Mouse (Mus musculus) heart, postnatal 0 days (tissue): ENCODE results near the gene Grik4. TPM values are rescaled to one million over a fixed set of nuclear protein-coding genes. Genes with fewer than 3 reads are reported as not detected.

Experiments used
- ATAC-seq: fragments of 200-750 bp; cut with Nextera tagmentation; 2 replicates; pipeline ENCODE4 v1.8.0; 2017; ENCODE audit warnings: low read depth, moderate number of reproducible peaks, moderate library complexity; ENCODE audit not compliant: insufficient read depth
- DNase-seq: peaks from one replicate; pipeline ENCODE4 v3.0.0-alpha.2; 2016; ENCODE audit warnings: low spot score
- H3K27ac ChIP-seq: fragments of 300-500 bp; sonication (generic); 2 replicates; pipeline ENCODE4 v1.5.1; 2014; ENCODE audit warnings: low read depth, mild to moderate bottlenecking
- H3K27me3 ChIP-seq: fragments of 300-500 bp; sonication (generic); 2 replicates; pipeline ENCODE4 v1.6.1; 2014; ENCODE audit warnings: low read length, mixed read lengths; ENCODE audit not compliant: control insufficient read depth, insufficient read depth
- H3K36me3 ChIP-seq: fragments of 300-500 bp; sonication (generic); replicated peaks from 2 replicates; pipeline ENCODE4 v1.6.1; 2014; ENCODE audit warnings: low read length, mixed read lengths; ENCODE audit not compliant: control insufficient read depth, insufficient read depth
- H3K4me1 ChIP-seq: fragments of 300-500 bp; sonication (generic); 2 replicates; pipeline ENCODE4 v1.6.1; 2014; ENCODE audit warnings: antibody characterized with exemption; ENCODE audit not compliant: control insufficient read depth, insufficient read depth
- H3K4me2 ChIP-seq: fragments of 300-500 bp; sonication (generic); 2 replicates; pipeline ENCODE4 v1.6.1; 2014; ENCODE audit warnings: low read depth, mild to moderate bottlenecking, low read length, moderate library complexity
- H3K4me3 ChIP-seq: fragments of 300-500 bp; sonication (generic); 2 replicates; pipeline ENCODE4 v1.5.1; 2014; ENCODE audit warnings: low read depth, low read length
- H3K9ac ChIP-seq: fragments of 300-500 bp; sonication (generic); replicated peaks from 2 replicates; pipeline ENCODE4 v1.6.1; 2014; ENCODE audit warnings: low read depth, low read length, mixed read lengths
- H3K9me3 ChIP-seq: fragments of 300-500 bp; sonication (generic); replicated peaks from 2 replicates; pipeline ENCODE4 v1.6.1; 2016; ENCODE audit warnings: low read length; ENCODE audit not compliant: control insufficient read depth
- CTCF ChIP-seq: IDR thresholded peaks from 2 replicates; pipeline ENCODE4 v1.5.1; 2016; ENCODE audit warnings: antibody characterized with exemption, control low read depth, low read depth
- EP300 ChIP-seq: IDR thresholded peaks from 2 replicates; pipeline ENCODE4 v1.6.1; 2016; ENCODE audit warnings: antibody characterized with exemption, low read depth
- WGBS: fragments of 180-500 bp; shearing (Covaris S2); extraction: QIAGEN DNeasy Blood & Tissue Kit; methylation state at CpG from one replicate; pipeline ENCODE4 v1.1.7; 2014; 5-methylcytosine and 5-hydroxymethylcytosine counted together
- polyA plus RNA-seq: library from polyadenylated mRNA; unstranded; fragments of >200 nt; fragmentation: Nextera tagmentation; extraction: Ambion mirVana; gene quantifications from 2 replicates; pipeline ENCODE4 v1.2.1, GENCODE M21; 2015
- total RNA-seq: library from RNA; depleted of rRNA; stranded (reverse); fragments of >200 nt; gene quantifications from 2 replicates; pipeline ENCODE4 v1.2.3, GENCODE M21; 2014; ENCODE audit warnings: low replicate concordance

Gene Grik4
- total and polyA plus RNA-seq, 2 experiments from 2014 or later, result 0.03 TPM; not detected in 1

- Histone ChIP-seq H3K4me3 (no peak overlapping the region), H3K27ac (no peak overlapping the region), H3K36me3 (no peaks in the 10 kb centered on the region), H3K9ac (no peak overlapping the region), H3K9me3 (no peaks in the 10 kb centered on the region), H3K27me3 (peaks cover 38% of the 10 kb centered on the region), H3K4me1 (no peaks in the 10 kb centered on the region), H3K4me2 (no peak overlapping the region)
- 73% methylated on average over 8 of the region's 8 CpGs for WGBS
- TF ChIP-seq CTCF, result no peak
- TF ChIP-seq EP300, result no peak
- no peak for DNase-seq
- no peak for ATAC-seq
Observed at GRCm38 (mm10) chr9:42777913-42778312, 166.4 kb downstream of the Grik4 start.

GRCm38 (mm10) chr9:42776804-42777203, 167.5 kb downstream of the Grik4 start:
- no peak for DNase-seq
- Histone ChIP-seq H3K27ac (no peak overlapping the region), H3K9ac (no peak overlapping the region), H3K36me3 (no peaks in the 10 kb centered on the region), H3K4me1 (no peaks in the 10 kb centered on the region), H3K27me3 (peaks cover 40% of the 10 kb centered on the region), H3K4me3 (no peak overlapping the region), H3K9me3 (no peaks in the 10 kb centered on the region), H3K4me2 (no peak overlapping the region)
- 64% methylated on average over 9 of the region's 9 CpGs for WGBS
- no peak for ATAC-seq
- TF ChIP-seq CTCF, result no peak
- TF ChIP-seq EP300, result no peak

GRCm38 (mm10) chr9:42764823-42765560, 179.3 kb downstream of the Grik4 start:
- ATAC-seq, result no peak
- no peak for DNase-seq

GRCm38 (mm10) chr9:42758682-42759205, 185.5 kb downstream of the Grik4 start:
- H3K27me3 ChIP-seq, result peaks cover 11% of the 10 kb centered on the region
- TF ChIP-seq EP300 (no peak), CTCF (no peak)

More at GRCm38 (mm10) chr9:42764823-42765560, 179.3 kb downstream of the Grik4 start:
- H3K4me1 ChIP-seq, result no peaks in the 10 kb centered on the region
- no peak overlapping the region for H3K9ac ChIP-seq
- H3K27ac ChIP-seq, result no peak overlapping the region
- H3K27me3 ChIP-seq, result peaks cover 11% of the 10 kb centered on the region; the same call in 1 of the 2 replicates
- WGBS, result 51% methylated on average over 11 of the region's 11 CpGs
- no peak overlapping the region for H3K4me2 ChIP-seq
- H3K36me3 ChIP-seq, result no peaks in the 10 kb centered on the region
- no peak overlapping the region for H3K4me3 ChIP-seq
- no peaks in the 10 kb centered on the region for H3K9me3 ChIP-seq
- TF ChIP-seq CTCF (no peak), EP300 (no peak)

GRCm38 (mm10) chr9:42757012-42757640, 187.2 kb downstream of the Grik4 start:
- H3K4me1 ChIP-seq, result no peaks in the 10 kb centered on the region
- H3K27me3 ChIP-seq, result peaks cover 11% of the 10 kb centered on the region
- DNase-seq, result no peak
- no peak overlapping the region for H3K27ac ChIP-seq
- 78% methylated on average over 3 of the region's 3 CpGs for WGBS
- H3K4me3 ChIP-seq, result no peak overlapping the region
- no peak overlapping the region for H3K9ac ChIP-seq
- no peak overlapping the region for H3K4me2 ChIP-seq
- H3K36me3 ChIP-seq, result no peaks in the 10 kb centered on the region
- H3K9me3 ChIP-seq, result no peaks in the 10 kb centered on the region
- TF ChIP-seq CTCF (no peak), EP300 (no peak)
- ATAC-seq, result no peak

More at GRCm38 (mm10) chr9:42758682-42759205, 185.5 kb downstream of the Grik4 start:
- ATAC-seq (no peak), DNase-seq (no peak)
- Histone ChIP-seq H3K27ac (no peak overlapping the region), H3K4me2 (no peak overlapping the region), H3K9ac (no peak overlapping the region), H3K4me3 (no peak overlapping the region), H3K9me3 (no peaks in the 10 kb centered on the region), H3K36me3 (no peaks in the 10 kb centered on the region), H3K4me1 (no peaks in the 10 kb centered on the region)
- WGBS, result 45% methylated on average over 5 of the region's 5 CpGs
